Mouse (Mus musculus): ENCODE data around the gene Tnfrsf18. TPM values are rescaled to one million over a fixed set of nuclear protein-coding genes. Genes with fewer than 3 reads are reported as not detected.

Gene Tnfrsf18
- polyA plus RNA-seq, 1 experiment: 0.17 TPM

DNA sequence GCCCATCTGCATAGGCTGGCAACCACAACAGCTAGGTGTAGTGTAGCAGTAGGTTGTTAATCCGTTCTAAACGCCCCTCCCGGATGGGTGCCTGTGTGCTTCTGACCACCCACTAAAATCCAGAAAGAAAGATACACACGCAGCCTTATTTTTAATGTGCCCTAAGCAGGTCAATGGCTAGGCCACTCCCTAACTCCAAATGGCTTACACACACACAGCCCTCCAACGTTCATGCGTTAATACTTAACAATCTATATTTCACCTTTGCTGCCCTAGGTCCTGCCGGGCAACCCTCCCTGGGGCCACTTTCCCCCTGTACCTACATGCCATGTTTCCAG, 5.3 kb downstream of the Tnfrsf18 start:
- TF ChIP-seq CTCF (IDR thresholded peaks at IDR 0.05; ENCODE audit: extremely low read depth, insufficient read depth, low read length): no peak
- no peak for TF ChIP-seq POLR2A (IDR thresholded peaks at IDR 0.05; ENCODE audit: extremely low read depth, insufficient read depth, low read length)
- H3K4me3 ChIP-seq (ENCODE audit: insufficient read depth, low read length): peak overlapping the region; percentile 73
- H3K4me1 ChIP-seq (ENCODE audit: control insufficient read depth, insufficient read depth, low read length): peaks cover 7% of the 10 kb centered on the region; the same call in 1 of the 2 replicates
- no peak overlapping the region; the same call in 1 of the 2 replicates for H3K27ac ChIP-seq (ENCODE audit: insufficient read depth, low read length)

DNA sequence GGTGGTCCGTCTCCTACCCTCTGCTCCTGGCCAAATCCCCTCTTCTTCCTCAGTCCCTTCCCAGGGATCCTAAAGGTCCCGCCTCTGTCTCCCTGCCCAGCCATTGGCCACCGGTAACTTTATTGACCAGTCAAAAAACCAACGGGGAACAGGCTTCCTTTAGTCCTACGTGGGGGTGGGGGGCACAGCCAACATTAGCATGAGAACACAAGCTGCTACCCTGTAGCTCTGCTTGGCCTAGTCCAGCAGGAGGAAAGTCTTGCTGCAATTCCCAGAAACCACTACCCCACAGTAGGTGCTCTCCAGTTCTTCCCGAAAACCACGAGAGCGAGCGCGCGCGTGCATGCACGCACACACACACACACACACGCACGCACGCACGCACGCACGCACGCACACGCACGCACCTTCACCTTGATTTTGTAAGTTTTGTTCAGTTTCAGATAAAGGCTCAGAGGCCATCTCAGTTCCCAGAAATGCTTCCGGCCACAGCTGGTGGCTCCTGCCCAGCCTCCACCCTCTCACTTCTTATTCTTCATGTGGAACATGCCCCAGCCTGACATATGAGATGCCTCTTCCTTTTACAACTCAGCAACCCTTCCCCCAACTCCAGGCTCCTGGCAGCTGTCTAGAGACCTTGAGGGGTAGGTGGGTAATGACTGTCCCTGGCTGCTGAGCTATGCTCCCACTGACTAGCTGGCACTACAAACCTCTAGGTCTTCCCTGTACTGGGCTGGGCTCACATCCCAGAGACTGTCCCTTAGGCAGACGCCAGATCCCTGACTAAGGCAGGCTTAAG, 5.8 kb downstream of the Tnfrsf18 start:
- peak overlapping the region; percentile 68 for H3K27ac ChIP-seq (ENCODE audit: insufficient read depth, low read length)
- peaks cover 5% of the 10 kb centered on the region; the same call in 1 of the 2 replicates for H3K4me1 ChIP-seq (ENCODE audit: control insufficient read depth, insufficient read depth, low read length)
- TF ChIP-seq CTCF (IDR thresholded peaks at IDR 0.05; ENCODE audit: extremely low read depth, insufficient read depth, low read length): no peak
- TF ChIP-seq POLR2A (IDR thresholded peaks at IDR 0.05; ENCODE audit: extremely low read depth, insufficient read depth, low read length): peak; percentile 56
- peak overlapping the region; percentile 73 for H3K4me3 ChIP-seq (ENCODE audit: insufficient read depth, low read length)

DNA sequence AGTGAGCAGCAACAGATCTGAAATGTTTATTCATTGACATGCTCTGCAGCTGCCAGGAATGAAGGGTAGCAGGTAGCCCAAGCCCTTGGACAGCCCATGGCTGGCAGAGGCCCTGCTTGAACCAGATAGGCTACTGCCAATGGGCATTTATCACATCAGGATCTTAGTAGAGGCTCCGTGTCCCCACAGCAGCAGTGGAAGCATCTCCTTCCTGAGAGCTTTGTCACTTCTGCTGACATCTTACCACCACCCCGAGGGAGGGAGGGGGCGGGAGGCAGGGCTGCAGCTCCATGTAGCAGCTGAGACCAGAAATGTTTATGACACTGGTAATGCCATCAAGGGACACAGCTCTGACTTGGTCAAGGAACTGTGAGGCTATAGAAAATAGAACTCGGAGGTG, 6.9 kb downstream of the Tnfrsf18 start:
- peaks cover 5% of the 10 kb centered on the region; the same call in 1 of the 2 replicates for H3K4me1 ChIP-seq (ENCODE audit: control insufficient read depth, insufficient read depth, low read length)
- no peak overlapping the region for H3K4me3 ChIP-seq (ENCODE audit: insufficient read depth, low read length)
- H3K27ac ChIP-seq (ENCODE audit: insufficient read depth, low read length): no peak overlapping the region
- no peak for TF ChIP-seq CTCF (IDR thresholded peaks at IDR 0.05; ENCODE audit: extremely low read depth, insufficient read depth, low read length)
- no peak for TF ChIP-seq POLR2A (IDR thresholded peaks at IDR 0.05; ENCODE audit: extremely low read depth, insufficient read depth, low read length)

DNA sequence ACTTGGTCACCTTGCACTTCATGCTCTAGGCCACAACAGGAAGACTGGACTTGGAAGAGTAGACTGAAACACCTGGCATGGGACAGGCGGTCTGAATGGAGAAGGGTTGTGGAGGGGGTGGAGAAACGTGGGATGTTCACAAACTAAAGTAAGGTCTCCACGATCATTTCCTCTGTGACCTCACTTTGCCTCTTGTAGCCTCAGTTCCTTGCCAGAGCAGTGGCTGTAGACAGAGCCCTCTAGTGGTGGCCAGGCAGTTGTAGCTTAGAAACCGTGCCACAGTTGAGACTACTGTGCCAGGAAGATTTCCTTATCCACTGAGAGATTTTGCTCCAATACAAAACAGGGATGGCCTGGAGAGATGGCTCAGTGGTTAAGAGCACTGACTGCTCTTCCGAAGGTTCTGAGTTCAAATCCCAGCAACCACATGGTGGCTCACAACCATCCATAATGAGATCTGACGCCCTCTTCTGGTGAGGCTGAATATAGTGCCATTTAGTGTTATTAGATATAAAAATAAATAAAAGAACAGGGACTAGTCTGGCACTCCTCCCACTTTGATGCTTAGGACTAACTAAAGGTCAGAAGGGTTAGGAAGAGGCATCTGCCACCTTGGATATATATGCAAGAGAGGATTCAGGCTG, 7.6 kb downstream of the Tnfrsf18 start:
- Histone ChIP-seq H3K4me3 (ENCODE audit: insufficient read depth, low read length) (no peak overlapping the region), H3K4me1 (ENCODE audit: control insufficient read depth, insufficient read depth, low read length) (peaks cover 5% of the 10 kb centered on the region; the same call in 1 of the 2 replicates), H3K27ac (ENCODE audit: insufficient read depth, low read length) (no peak overlapping the region)
- TF ChIP-seq CTCF (IDR thresholded peaks at IDR 0.05; ENCODE audit: extremely low read depth, insufficient read depth, low read length) (peak; percentile 38; the same call in 1 of the 2 replicates), POLR2A (IDR thresholded peaks at IDR 0.05; ENCODE audit: extremely low read depth, insufficient read depth, low read length) (no peak)

DNA sequence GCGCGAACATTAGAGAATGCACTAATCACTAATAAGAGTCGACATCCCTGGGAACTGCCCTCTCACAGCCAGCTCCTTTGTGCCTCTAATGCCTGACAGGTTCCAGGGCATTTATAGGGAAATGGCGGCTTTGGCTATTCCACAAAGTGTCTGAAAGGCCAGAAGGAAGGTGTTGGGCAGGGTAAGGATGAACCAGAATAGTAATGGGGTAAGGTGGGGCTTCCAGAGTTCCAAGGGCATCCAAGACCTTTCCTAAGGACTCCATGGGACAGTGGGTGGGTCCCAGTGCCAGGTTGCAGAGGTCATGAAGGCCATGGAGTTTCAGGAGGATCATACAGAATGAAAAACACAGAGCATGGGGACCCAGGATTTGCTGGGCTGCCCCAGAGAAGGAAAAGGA, 8.3 kb downstream of the Tnfrsf18 start:
- Histone ChIP-seq H3K27ac (ENCODE audit: insufficient read depth, low read length) (no peak overlapping the region), H3K4me3 (ENCODE audit: insufficient read depth, low read length) (no peak overlapping the region), H3K4me1 (ENCODE audit: control insufficient read depth, insufficient read depth, low read length) (peaks cover 5% of the 10 kb centered on the region; the same call in 1 of the 2 replicates)
- no peak for TF ChIP-seq CTCF (IDR thresholded peaks at IDR 0.05; ENCODE audit: extremely low read depth, insufficient read depth, low read length)
- TF ChIP-seq POLR2A (IDR thresholded peaks at IDR 0.05; ENCODE audit: extremely low read depth, insufficient read depth, low read length): no peak

DNA sequence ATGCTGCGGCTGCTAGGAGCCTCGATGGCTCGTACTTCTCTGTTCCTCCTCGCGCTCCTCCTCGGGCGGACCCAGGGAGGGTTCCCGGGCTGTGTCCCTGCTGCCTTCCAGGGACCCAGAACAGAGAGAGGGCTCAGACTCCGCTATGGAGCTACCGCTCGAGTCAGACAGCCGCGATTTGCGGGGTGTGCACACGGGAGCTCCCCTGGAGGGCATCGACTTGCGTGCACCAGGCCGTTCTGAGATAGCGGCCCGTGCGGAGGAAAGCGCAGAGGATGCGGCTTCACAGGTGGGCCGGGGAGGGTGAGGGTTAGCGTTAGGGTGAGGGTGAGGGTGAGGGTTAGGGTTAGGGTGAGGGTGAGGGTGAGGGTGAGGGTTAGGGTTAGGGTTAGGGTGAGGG, 8.9 kb downstream of the Tnfrsf18 start:
- no peak for TF ChIP-seq POLR2A (IDR thresholded peaks at IDR 0.05; ENCODE audit: extremely low read depth, insufficient read depth, low read length)
- TF ChIP-seq CTCF (IDR thresholded peaks at IDR 0.05; ENCODE audit: extremely low read depth, insufficient read depth, low read length): no peak
- Histone ChIP-seq H3K4me3 (ENCODE audit: insufficient read depth, low read length) (no peak overlapping the region), H3K27ac (ENCODE audit: insufficient read depth, low read length) (no peak overlapping the region), H3K4me1 (ENCODE audit: control insufficient read depth, insufficient read depth, low read length) (peaks cover 5% of the 10 kb centered on the region; the same call in 1 of the 2 replicates)

DNA sequence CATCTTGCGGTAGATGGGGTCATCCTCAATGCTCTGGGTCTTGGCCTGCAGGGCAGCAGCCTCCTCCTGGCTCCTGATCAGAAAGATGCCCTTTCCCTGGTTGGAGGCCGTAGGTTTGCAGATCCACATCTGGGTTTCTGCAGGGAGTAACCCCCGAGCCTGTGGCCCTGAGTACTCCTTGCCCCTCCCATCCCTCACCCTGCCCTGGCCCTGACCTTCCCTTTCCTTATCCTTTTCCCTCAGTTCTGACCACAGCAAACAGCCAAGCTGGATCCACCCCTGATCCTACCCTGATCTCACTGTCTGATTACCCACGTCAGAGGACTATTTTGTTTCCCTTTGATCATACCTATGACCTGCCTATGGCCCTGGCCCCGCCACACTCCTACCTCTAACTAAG, 18.8 kb downstream of the Tnfrsf18 start:
- H3K4me1 ChIP-seq (ENCODE audit: control insufficient read depth, insufficient read depth, low read length): no peaks in the 10 kb centered on the region
- TF ChIP-seq CTCF (IDR thresholded peaks at IDR 0.05; ENCODE audit: extremely low read depth, insufficient read depth, low read length) (no peak), POLR2A (IDR thresholded peaks at IDR 0.05; ENCODE audit: extremely low read depth, insufficient read depth, low read length) (no peak)

DNA sequence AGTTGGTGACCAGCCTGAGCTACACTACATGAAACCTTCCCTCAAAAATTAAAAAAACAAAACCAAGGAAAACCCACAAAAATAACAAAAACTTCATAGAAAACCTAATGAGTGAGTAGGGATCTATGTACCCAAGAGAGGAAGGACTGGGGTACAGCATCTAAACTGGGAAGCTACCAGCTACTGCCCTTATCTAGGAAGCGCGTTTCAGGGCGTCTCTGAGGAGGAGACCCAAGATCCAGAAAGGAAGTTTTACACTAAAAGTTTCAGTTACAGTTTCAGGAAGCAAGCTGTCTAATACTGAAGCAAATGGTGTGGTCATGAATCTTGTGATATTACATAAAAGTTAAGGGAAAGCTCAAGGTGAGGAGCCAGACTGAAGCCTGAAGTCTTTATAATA, 23.8 kb downstream of the Tnfrsf18 start:
- Histone ChIP-seq H3K4me1 (ENCODE audit: control insufficient read depth, insufficient read depth, low read length) (no peaks in the 10 kb centered on the region), H3K4me3 (ENCODE audit: insufficient read depth, low read length) (no peak overlapping the region), H3K27ac (ENCODE audit: insufficient read depth, low read length) (no peak overlapping the region)
- TF ChIP-seq POLR2A (IDR thresholded peaks at IDR 0.05; ENCODE audit: extremely low read depth, insufficient read depth, low read length) (no peak), CTCF (IDR thresholded peaks at IDR 0.05; ENCODE audit: extremely low read depth, insufficient read depth, low read length) (no peak)

More for the DNA sequence above, 18.8 kb downstream of the Tnfrsf18 start:
- Histone ChIP-seq H3K27ac (ENCODE audit: insufficient read depth, low read length) (no peak overlapping the region), H3K4me3 (ENCODE audit: insufficient read depth, low read length) (no peak overlapping the region)

DNA sequence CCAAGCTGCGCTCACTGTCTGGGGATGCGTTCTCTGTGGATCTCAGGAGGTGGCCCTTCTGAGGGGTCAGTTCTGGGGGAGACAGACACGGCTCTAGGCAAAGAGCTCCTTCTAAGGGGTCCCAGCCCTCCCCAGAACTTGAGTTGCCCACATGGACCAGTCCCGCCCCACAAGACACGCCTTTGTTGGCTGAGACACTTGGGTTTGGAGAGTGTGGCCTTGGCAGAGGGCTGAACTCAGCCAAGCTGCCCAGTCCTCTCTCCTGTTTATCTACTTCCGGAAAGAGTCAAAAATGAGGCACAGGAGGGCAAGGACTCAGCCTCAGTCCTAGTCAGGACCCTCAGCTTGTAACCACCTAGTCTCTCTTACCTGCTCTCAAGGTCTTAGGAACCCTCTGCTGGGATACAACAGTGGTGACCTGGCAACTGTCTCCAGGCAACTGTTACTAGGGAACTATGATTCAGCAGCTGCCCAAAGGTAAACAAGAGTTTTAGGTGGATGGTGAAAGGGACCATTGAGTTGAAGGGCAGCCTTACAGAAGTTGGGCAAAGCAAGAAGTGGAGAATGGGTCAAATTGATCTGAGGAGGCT, 24.5 kb downstream of the Tnfrsf18 start:
- H3K27ac ChIP-seq (ENCODE audit: insufficient read depth, low read length): no peak overlapping the region
- no peaks in the 10 kb centered on the region for H3K4me1 ChIP-seq (ENCODE audit: control insufficient read depth, insufficient read depth, low read length)
- TF ChIP-seq POLR2A (IDR thresholded peaks at IDR 0.05; ENCODE audit: extremely low read depth, insufficient read depth, low read length) (no peak), CTCF (IDR thresholded peaks at IDR 0.05; ENCODE audit: extremely low read depth, insufficient read depth, low read length) (no peak)
- no peak overlapping the region for H3K4me3 ChIP-seq (ENCODE audit: insufficient read depth, low read length)

Measured in cortical plate, adult 2 months (tissue).